Mouse (Mus musculus) stomach, postnatal 0 days (tissue): ENCODE results near the gene Pold3.

Experiments used
- CTCF ChIP-seq: IDR thresholded peaks from 2 replicates; pipeline ENCODE4 v1.5.1; 2016; ENCODE audit warnings: antibody characterized with exemption, low read depth, mild to moderate bottlenecking, moderate library complexity
- EP300 ChIP-seq: optimal IDR thresholded peaks from 2 replicates; pipeline ENCODE3; 2016; ENCODE audit warnings: antibody characterized with exemption

GRCm38 (mm10) chr7:100121376-100121789 is at the start of gene Pold3:
- TF ChIP-seq CTCF = peak; percentile 50
- no peak for TF ChIP-seq EP300
